Mouse (Mus musculus) lung, adult 2 months (tissue): ENCODE data around the gene Gatd1.

Source experiments
- CTCF ChIP-seq: fragments of 200-500 bp; IDR thresholded peaks from 2 replicates; pipeline ENCODE4 v1.5.1; 2011; ENCODE audit warnings: mild to moderate bottlenecking, low read length, control low read depth; ENCODE audit not compliant: insufficient read depth
- POLR2A ChIP-seq: fragments of 200-500 bp; IDR thresholded peaks from 2 replicates; pipeline ENCODE4 v1.6.1; 2011; ENCODE audit warnings: low read depth, mild to moderate bottlenecking, control low read depth, low read length, borderline replicate concordance; ENCODE audit errors: extremely low read depth

DNA sequence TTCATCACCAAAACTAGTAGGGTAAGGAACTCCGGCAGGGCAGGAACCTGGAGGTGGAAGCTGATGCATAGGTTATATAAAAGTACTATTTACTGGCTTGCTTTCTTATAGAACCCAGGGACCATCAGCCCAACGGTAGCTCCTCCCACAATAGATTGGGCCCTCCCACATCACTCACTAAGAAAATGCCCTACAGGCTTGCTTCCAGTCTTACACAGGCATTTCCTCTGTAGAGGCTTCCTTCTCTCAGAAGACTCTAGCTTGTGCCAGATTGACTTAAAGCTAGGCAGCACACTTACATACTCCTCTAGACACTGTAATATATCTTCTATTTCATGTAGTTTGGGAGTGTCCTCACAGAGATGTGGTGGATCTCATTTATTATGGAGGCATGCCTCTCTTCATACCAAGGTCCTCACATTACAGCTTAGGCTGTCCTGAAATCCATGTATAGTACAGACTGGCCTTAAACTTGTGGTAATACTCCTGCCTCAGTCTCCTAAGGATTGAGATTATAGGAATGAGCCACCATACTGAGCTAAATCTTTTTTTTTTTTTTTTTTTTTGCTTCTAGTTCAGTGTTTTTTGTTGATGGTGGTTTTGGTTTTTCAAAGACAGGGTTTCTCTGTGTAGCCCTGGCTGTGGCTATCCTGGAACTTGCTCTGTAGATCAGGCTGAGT is 26.0 kb downstream of the Gatd1 start:
- no peak for TF ChIP-seq POLR2A
- TF ChIP-seq CTCF, result no peak
